19 mouse cellular contexts compared by ENCODE assay signal in the genomic region with DNA sequence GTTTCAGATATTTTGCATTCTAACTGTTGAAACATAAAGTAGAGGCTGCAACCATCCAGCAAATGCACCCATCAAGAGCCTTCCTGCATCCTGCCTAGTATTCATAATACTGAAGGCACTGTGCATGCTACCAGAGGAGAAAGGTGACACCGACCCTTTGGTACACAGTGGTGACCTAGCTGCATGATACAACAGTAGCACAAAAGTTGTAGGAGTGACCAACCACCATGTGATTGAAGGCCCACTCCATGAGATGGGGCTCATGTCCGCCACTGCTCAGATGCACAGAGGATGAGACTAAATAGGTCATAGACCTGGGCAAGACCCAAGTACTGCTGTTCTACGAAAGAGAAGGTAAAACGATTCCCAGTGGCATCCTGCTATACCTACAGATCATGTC. TPM values are rescaled to one million over a fixed set of nuclear protein-coding genes. Genes with fewer than 3 reads are reported as not detected.
DNase-seq lines count a peak whose midpoint lies in the region; ATAC-seq lines count a peak whose summit lies in the region.
"Had no signal": no experiment of that assay in that cellular context is flagged by ENCODE, and none has a peak within 500 bp of the region (broad histone marks: within the 10 kb centered on the region; RNA-seq: fewer than 3 reads in every experiment).

No protein-coding gene starts in this region.

- ATAC-seq in heart, embryonic 11.5 days (replicated peaks; ENCODE audit: insufficient number of reproducible peaks, low FRiP score, low TSS enrichment) = no peak
- ATAC-seq: activated CD4-positive, CD25-positive, alpha-beta regulatory T cell, adult 4 months; CD4-positive, CD25-positive, alpha-beta regulatory T cell, adult 4 months; Patski had no signal

- no peak overlapping the region for H3K4me2 ChIP-seq in heart, embryonic 11.5 days

- WGBS in heart, embryonic 10.5 days = 87% methylated on average over 4 of the region's 4 CpGs
- WGBS in heart, embryonic 11.5 days (ENCODE audit: insufficient replicate concordance) = 82% methylated on average over 4 of the region's 4 CpGs

- H3K9ac ChIP-seq in heart, embryonic 11.5 days (ENCODE audit: low read depth, low read length) = no peak overlapping the region

- peaks cover 5% of the 10 kb centered on the region; the same call in 1 of the 2 replicates for H3K4me1 ChIP-seq in heart, embryonic 10.5 days
- peaks cover 5% of the 10 kb centered on the region; the same call in 1 of the 2 replicates for H3K4me1 ChIP-seq in heart, embryonic 11.5 days (ENCODE audit: control insufficient read depth, insufficient read depth, low read length)

- peak; percentile 51 for DNase-seq in heart, adult 11 months
- DNase-seq in heart, postnatal 14 days = no peak
- peak; percentile 67 for DNase-seq in heart, embryonic 10.5 days (ENCODE audit: low spot score)
- DNase-seq: adrenal gland, adult 2 months; adrenal gland, adult 8-10 months; adrenal gland, postnatal 10 days; adrenal gland, postnatal 14 days; adrenal gland, postnatal 25 days; adrenal gland, postnatal 36 days; B cell, adult 2 months; cerebellum, adult 11 months; cerebellum, adult 11-12 months; cerebellum, adult 18-20 months had no signal

- no peak overlapping the region for H3K4me3 ChIP-seq in heart, embryonic 10.5 days
- no peak overlapping the region for H3K4me3 ChIP-seq in heart, embryonic 11.5 days (ENCODE audit: low read depth, low read length)

- no peaks in the 10 kb centered on the region for H3K27me3 ChIP-seq in heart, embryonic 10.5 days (ENCODE audit: insufficient read depth, poor library complexity, severe bottlenecking)
- H3K27me3 ChIP-seq in heart, embryonic 11.5 days (ENCODE audit: control insufficient read depth, insufficient read depth, low read length) = no peaks in the 10 kb centered on the region
- H3K27me3 ChIP-seq: CH12.LX, Patski had no signal

- H3K36me3 ChIP-seq in heart, embryonic 10.5 days = no peaks in the 10 kb centered on the region
- no peaks in the 10 kb centered on the region for H3K36me3 ChIP-seq in heart, embryonic 11.5 days (ENCODE audit: control insufficient read depth, insufficient read depth, low read length)
- H3K36me3 ChIP-seq: G1E had no signal

- intact Hi-C loops in heart, postnatal 14 days (cut with DNase I) = no loop called here

- H3K27ac ChIP-seq in heart, embryonic 10.5 days = no peak overlapping the region
- H3K27ac ChIP-seq in heart, embryonic 11.5 days (ENCODE audit: low read depth, low read length) = no peak overlapping the region

- H3K9me3 ChIP-seq in heart, embryonic 10.5 days = no peaks in the 10 kb centered on the region
- H3K9me3 ChIP-seq in heart, embryonic 11.5 days (replicated peaks; ENCODE audit: control insufficient read depth, low read length) = no peaks in the 10 kb centered on the region
- H3K9me3 ChIP-seq: G1E had no signal

RNA-seq across cellular contexts. Expression of a gene that starts 8.3 kb away (rescaled TPM):
- 100 to 1,000 TPM; 237 to 252 TPM for total RNA-seq in heart, postnatal 14 days (2021)
- polyA plus RNA-seq in heart, embryonic 10.5 days (2016; fragmentation: Nextera tagmentation; extraction: Ambion mirVana) = 71.5 and 91.4 TPM in 2 replicates
- 107 and 126 TPM in 2 replicates for polyA plus RNA-seq in heart, embryonic 11.5 days (2014; fragmentation: Nextera tagmentation; extraction: Ambion mirVana)

Comparison
In these comparisons a context has a peak if more than half of its experiments do, and no peak if none do; other contexts are left out.
1. DNase-seq: peak in heart, adult 11 months (single experiment) and heart, embryonic 10.5 days (single experiment); none in heart, postnatal 14 days (0 of 2).